Mouse (Mus musculus) ES-Bruce4 (cell line): Measurements from ENCODE around the gene Cped1. TPM values are rescaled to one million over a fixed set of nuclear protein-coding genes. Genes with fewer than 3 reads are reported as not detected.

Experiments
- H3K27ac ChIP-seq: 2 replicates; pipeline ENCODE4 v1.5.1; 2012; ENCODE audit warnings: low read length, inconsistent platforms; ENCODE audit not compliant: insufficient read depth
- H3K27me3 ChIP-seq: 2 replicates; pipeline ENCODE4 v1.6.1; 2012; ENCODE audit warnings: mild to moderate bottlenecking, low read length, inconsistent platforms; ENCODE audit not compliant: control insufficient read depth, poor library complexity, insufficient read depth, severe bottlenecking
- H3K36me3 ChIP-seq: 2 replicates; pipeline ENCODE4 v1.6.1; 2012; ENCODE audit warnings: inconsistent platforms, mild to moderate bottlenecking, low read length, moderate library complexity; ENCODE audit not compliant: control insufficient read depth, poor library complexity, insufficient read depth, severe bottlenecking
- H3K4me1 ChIP-seq: one replicate; pipeline ENCODE4 v1.8.1; 2011; ENCODE audit warnings: low read length; ENCODE audit not compliant: control insufficient read depth, insufficient read depth
- H3K4me3 ChIP-seq: 2 replicates; pipeline ENCODE4 v1.5.1; 2011; ENCODE audit warnings: low read depth, mild to moderate bottlenecking, low read length
- H3K9ac ChIP-seq: 2 replicates; pipeline ENCODE4 v1.6.1; 2012; ENCODE audit warnings: low read depth, mild to moderate bottlenecking, inconsistent platforms; ENCODE audit not compliant: poor library complexity, severe bottlenecking
- H3K9me3 ChIP-seq: replicated peaks from 2 replicates; pipeline ENCODE4 v1.6.1; 2012; ENCODE audit warnings: mild to moderate bottlenecking, low read length, inconsistent platforms; ENCODE audit not compliant: control insufficient read depth, poor library complexity, insufficient read depth, severe bottlenecking
- CTCF ChIP-seq: IDR thresholded peaks from one replicate; pipeline ENCODE4 v1.8.1; 2011; ENCODE audit warnings: low read depth, low read length
- EP300 ChIP-seq: IDR thresholded peaks from 2 replicates; pipeline ENCODE4 v1.6.1; 2011; ENCODE audit warnings: low read depth, low read length; ENCODE audit not compliant: insufficient read depth
- POLR2A ChIP-seq: IDR thresholded peaks from one replicate; pipeline ENCODE4 v1.8.1; 2011; ENCODE audit warnings: low read length; ENCODE audit not compliant: insufficient read depth
- polyA plus RNA-seq: library from polyadenylated mRNA; stranded (reverse); fragments of >200 nt; gene quantifications from 2 replicates; pipeline ENCODE4 v1.2.4, GENCODE M21; 2011; ENCODE audit warnings: low read depth; ENCODE audit not compliant: missing spikeins, insufficient read depth, insufficient read length

Gene Cped1
- 0.30 and 0.90 TPM in 2 replicates for polyA plus RNA-seq

DNA sequence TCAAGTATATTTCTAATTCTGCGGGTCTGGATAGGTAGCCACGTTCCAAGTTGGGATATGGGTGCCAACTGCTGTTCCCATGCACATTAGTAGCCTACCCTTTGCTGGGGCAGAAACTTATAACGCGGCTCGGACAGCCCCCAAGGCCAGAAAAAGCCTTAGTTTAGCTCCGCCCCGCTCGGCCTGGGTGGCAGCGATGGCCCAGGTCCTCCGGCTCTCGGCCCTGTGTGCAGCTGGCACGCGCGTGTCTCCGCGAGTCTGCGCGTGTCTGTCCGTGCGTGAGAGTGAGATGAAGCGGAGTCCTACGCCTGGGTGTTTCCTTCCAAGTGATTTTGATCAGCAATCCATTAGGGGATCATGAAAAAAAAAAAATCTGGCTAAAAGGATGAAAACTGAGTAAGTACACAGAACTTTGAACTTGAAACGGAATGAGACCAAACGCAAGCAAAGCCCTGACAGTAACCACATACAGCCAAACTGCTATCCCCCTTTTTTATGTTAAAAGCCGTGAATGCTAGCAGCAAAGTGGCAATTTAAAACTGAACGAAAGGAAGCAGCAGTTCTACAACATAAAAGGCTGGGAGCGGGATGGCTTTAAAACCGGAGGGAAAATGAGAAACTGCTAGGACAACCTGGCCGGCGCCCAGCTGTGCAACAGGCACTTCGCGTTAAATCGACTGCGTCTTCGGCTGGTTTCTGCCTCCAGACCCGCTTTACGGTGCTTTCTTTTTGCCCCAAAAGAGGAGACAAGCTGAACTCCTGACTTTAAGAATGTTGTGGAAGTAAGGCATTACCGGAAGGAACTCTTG, at the start of gene Cped1:
TSS of gene Cped1 (plus strand) at position 185 of the 809 bp plus-strand sequence.
- Histone ChIP-seq H3K36me3 (no peaks in the 10 kb centered on the region), H3K9ac (0 out of 2 replicates have a peak within 1 kb of the TSS, but pooled peaks have one; percentile 4), H3K4me1 (no peaks in the 10 kb centered on the region), H3K27me3 (no peaks in the 10 kb centered on the region), H3K4me3 (peak within 1 kb of the TSS; percentile 50), H3K27ac (no peak within 1 kb of the TSS), H3K9me3 (no peaks in the 10 kb centered on the region)
- no peak for TF ChIP-seq POLR2A
- no peak for TF ChIP-seq EP300
- no peak for TF ChIP-seq CTCF

DNA sequence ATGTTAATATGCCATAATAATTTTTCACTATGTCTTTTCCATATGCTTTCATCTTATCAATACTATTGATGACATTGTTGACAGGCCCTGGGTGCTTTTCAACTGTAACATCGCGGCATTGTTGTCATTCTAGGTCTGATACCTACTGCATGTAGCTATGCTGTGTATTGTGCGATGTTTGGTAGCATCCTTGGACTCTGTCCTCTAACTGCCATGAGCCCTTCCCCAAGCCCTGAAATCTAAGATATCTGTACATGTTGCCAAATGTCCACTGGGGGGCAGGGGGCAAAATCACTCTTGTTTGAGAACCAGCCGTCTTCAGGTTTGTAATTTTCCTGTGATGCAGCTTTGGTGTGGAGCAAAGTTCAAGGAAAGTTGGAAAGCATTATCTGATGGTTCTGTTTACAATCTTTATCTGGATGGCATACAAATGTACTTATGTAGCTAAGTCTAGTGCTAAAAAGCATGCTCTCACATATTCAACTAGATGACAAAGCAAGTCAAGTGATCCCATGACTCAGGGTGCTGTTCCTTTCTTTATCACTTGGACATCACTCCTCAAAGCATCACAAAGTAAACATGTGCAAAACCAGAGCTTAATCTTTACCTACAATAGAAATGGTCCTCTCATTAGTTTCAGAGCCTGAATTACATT, 47.6 kb upstream of the Cped1 start:
- no peak for TF ChIP-seq CTCF
- TF ChIP-seq POLR2A: no peak
- Histone ChIP-seq H3K4me1 (no peaks in the 10 kb centered on the region), H3K9ac (no peak overlapping the region), H3K27me3 (no peaks in the 10 kb centered on the region), H3K27ac (no peak overlapping the region), H3K4me3 (no peak overlapping the region), H3K9me3 (no peaks in the 10 kb centered on the region; the same call in 1 of the 2 replicates), H3K36me3 (no peaks in the 10 kb centered on the region)

DNA sequence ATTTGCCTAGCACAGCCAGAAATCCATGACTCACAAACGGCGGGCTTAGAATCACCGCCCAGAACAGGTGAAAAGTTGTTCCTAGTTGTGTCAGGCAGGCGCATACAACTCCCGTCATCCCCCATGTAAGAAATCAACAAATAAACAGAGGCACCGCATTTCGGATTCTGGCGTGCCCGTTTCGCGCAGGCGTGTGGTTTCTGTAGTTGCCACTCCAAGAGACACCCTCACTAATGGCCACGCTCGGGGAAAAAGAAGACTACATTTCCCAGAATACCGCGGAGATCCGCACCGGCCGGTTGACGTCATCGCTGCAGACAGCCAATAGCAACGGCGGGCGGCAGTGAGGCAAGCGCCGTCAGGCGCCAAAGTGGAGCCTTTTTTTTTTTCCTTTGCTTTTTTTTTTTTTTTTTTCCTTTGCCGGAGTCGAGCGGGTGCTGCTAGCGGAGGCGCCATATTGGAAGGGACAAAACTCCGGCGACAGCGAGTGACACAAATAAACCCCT, 36.4 kb upstream of the Cped1 start, which contains the start of gene Ing3:
TSS of gene Ing3 (plus strand) at position 346 of the 506 bp plus-strand sequence.
- no peak for TF ChIP-seq CTCF
- peak; percentile 25 for TF ChIP-seq POLR2A
- no peak for TF ChIP-seq EP300
- Histone ChIP-seq H3K4me3 (peak within 1 kb of the TSS; percentile 91), H3K9ac (peak within 1 kb of the TSS; percentile 84), H3K4me1 (no peaks in the 10 kb centered on the region), H3K36me3 (peaks cover 7% of the 10 kb centered on the region; the same call in 1 of the 2 replicates), H3K9me3 (0 out of 2 replicates have a peak, but pooled peaks cover under 1% of the 10 kb centered on the region), H3K27me3 (no peaks in the 10 kb centered on the region), H3K27ac (peak within 1 kb of the TSS; percentile 59)

DNA sequence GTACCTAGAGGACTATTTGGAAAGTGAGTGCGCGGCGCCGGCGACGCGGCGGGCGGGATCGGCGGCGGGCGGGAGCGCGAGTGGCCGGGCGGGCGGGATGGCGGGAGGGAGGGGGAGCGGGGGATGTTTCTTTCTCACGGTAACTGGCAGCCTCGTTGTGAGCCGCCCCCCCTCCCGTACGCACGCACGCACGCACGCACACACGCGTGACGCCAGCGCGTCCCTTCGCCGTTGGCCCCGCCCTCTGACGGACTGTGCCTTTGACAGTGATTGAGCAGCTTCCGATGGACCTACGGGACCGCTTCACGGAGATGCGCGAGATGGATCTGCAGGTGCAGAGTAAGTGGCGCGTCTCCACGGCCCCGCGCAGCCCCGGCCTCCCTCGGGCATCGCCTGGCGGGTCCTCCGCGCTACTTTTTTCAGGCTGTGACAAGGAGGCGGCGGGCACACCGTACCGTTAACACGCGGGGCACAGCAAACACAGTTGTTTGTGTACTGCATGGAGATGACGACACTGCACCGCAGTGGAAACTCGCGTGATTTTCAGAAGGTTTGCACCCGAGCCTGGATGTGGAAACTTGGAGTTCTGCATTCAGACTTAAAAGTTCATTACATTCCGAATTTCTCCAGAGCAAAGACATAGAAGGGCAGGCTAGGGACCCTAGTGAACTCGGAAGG, 35.8 kb upstream of the Cped1 start:
- Histone ChIP-seq H3K36me3 (peaks cover 7% of the 10 kb centered on the region; the same call in 1 of the 2 replicates), H3K9me3 (no peaks in the 10 kb centered on the region), H3K27ac (peak overlapping the region; percentile 59), H3K27me3 (no peaks in the 10 kb centered on the region), H3K4me3 (peak overlapping the region; percentile 91), H3K4me1 (no peaks in the 10 kb centered on the region), H3K9ac (peak overlapping the region; percentile 84)
- no peak for TF ChIP-seq CTCF
- no peak for TF ChIP-seq POLR2A
- TF ChIP-seq EP300: no peak

DNA sequence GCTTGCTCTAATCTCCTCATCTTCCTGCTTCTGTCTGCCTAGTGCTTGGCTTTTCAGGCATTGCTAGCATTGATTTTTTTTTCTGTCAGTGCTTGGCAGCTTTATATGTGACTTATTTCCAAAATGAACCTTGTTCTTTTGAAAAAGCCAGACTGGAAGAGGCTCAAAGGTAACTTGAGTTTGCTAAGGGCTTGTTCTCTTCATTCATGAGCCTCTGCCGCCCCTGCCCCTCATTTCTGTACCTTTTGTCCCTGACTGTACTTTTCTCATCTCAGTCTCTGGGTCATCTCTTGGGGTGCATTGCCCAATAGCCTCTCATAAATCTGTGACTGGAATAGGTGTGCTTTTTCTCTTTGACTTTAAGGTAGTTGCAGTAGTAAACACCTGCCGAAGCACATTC, 35.0 kb upstream of the Cped1 start:
- Histone ChIP-seq H3K9ac (peak overlapping the region; percentile 84), H3K36me3 (peaks cover 7% of the 10 kb centered on the region; the same call in 1 of the 2 replicates), H3K4me1 (no peaks in the 10 kb centered on the region), H3K27ac (no peak overlapping the region), H3K4me3 (no peak overlapping the region), H3K27me3 (no peaks in the 10 kb centered on the region), H3K9me3 (no peaks in the 10 kb centered on the region)
- TF ChIP-seq POLR2A (no peak), EP300 (no peak), CTCF (no peak)
